Mouse (Mus musculus) small intestine, adult 2 months (tissue): ENCODE measurements around the gene Akap1. TPM values are rescaled to one million over a fixed set of nuclear protein-coding genes. Genes with fewer than 3 reads are reported as not detected.
A peak's percentile ranks its signal among the peaks of the same experiment; 100 is the strongest.
"Not testable (repeated sequence)": the region's sequence is repeated elsewhere in the genome, so short reads cannot be mapped to it uniquely, and the experiment has no call there.

ENCODE experiments used
- H3K27ac ChIP-seq: fragments of 200-500 bp; 2 replicates; pipeline ENCODE4 v1.5.1; 2012; ENCODE audit warnings: low read depth, low read length, control low read depth, inconsistent platforms; ENCODE audit not compliant: insufficient read depth
- H3K27me3 ChIP-seq: fragments of 200-500 bp; 2 replicates; pipeline ENCODE4 v1.6.1; 2012; ENCODE audit warnings: mild to moderate bottlenecking, moderate library complexity, low read length, inconsistent platforms; ENCODE audit not compliant: control insufficient read depth, insufficient read depth
- H3K36me3 ChIP-seq: fragments of 200-500 bp; 2 replicates; pipeline ENCODE4 v1.6.1; 2012; ENCODE audit warnings: mild to moderate bottlenecking, low read length, control low read depth, inconsistent platforms; ENCODE audit not compliant: control insufficient read depth, insufficient read depth
- H3K4me1 ChIP-seq: fragments of 200-500 bp; 2 replicates; pipeline ENCODE4 v1.6.1; 2012; ENCODE audit warnings: low read length, inconsistent platforms, mixed read lengths; ENCODE audit not compliant: control insufficient read depth, insufficient read depth, insufficient read length
- H3K4me3 ChIP-seq: fragments of 200-500 bp; 2 replicates; pipeline ENCODE4 v1.5.1; 2012; ENCODE audit warnings: low read depth, mild to moderate bottlenecking, control low read depth, inconsistent platforms, low read length, moderate library complexity
- CTCF ChIP-seq: fragments of 200-500 bp; IDR thresholded peaks from 2 replicates; pipeline ENCODE4 v1.5.1; 2012; ENCODE audit warnings: low read depth, mild to moderate bottlenecking, control low read depth, inconsistent platforms, low read length, moderate library complexity, mixed read lengths; ENCODE audit not compliant: insufficient replicate concordance, insufficient read length; ENCODE audit errors: extremely low read depth
- POLR2A ChIP-seq: fragments of 200-500 bp; IDR thresholded peaks from 2 replicates; pipeline ENCODE4 v1.6.1; 2012; ENCODE audit warnings: low read depth, mild to moderate bottlenecking, control low read depth, inconsistent platforms, low read length, moderate library complexity
- WGBS: fragments of 180-500 bp; shearing (Covaris S2); methylation state at CpG from one replicate; pipeline ENCODE4 v1.1.7; 2018; 5-methylcytosine and 5-hydroxymethylcytosine counted together
- polyA plus RNA-seq: library from polyadenylated mRNA; depleted of rRNA; stranded (reverse); fragments of >200 nt; gene quantifications from 2 replicates; pipeline ENCODE4 v1.2.3, GENCODE M21; 2012

The Akap1 gene
- polyA plus RNA-seq, 1 experiment = 23.9 TPM

DNA sequence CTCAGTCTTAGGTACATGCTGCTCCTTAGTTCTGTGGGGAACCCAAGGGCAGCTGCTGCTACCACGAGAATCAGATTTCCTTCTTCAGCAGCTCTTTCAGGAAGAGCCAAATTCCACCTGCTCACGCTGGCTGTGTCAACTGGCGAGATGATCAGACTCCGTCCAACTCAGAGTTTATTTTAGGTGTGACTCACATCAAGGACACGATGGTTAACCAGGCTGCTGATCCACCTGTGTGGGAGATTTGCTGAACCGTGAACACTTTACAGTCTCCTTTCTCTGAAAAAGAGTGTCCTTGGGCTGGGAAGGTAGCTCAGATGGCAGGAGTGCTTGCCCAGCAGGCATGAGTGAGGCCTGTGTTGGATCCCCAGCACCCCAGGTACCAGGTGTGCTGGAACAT lies 38.4 kb upstream of the Akap1 start:
- WGBS = 34% methylated on average over 6 of the region's 6 CpGs
- Histone ChIP-seq H3K27me3 (no peaks in the 10 kb centered on the region), H3K36me3 (no peaks in the 10 kb centered on the region), H3K27ac (no peak overlapping the region), H3K4me1 (peaks cover 12% of the 10 kb centered on the region; the same call in 1 of the 2 replicates), H3K4me3 (no peak overlapping the region)
- no peak for TF ChIP-seq POLR2A
- no peak for TF ChIP-seq CTCF

DNA sequence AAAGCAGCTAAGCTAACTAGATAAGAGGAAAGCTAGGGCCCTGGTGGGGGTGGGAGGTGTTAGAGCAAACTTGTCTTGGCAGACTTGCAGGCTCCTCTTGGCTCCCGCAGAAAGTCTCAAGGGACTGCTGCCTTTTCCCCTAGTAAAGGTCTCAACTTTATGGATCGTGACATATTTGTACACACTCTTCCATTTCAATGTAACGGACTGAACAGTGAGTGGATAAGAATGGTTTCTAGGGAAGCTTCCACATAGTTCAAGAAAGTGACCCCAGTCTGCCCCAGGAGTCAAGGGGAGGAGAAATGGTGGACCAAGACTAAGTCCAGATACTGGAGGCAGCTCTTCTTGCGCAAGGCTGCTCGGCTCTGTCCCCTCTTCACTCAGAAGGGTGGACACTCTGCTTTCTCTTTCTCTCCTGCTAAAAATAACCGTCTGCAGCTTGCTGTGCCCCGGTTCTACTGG lies 37.0 kb upstream of the Akap1 start:
- Histone ChIP-seq H3K4me1 (peaks cover 13% of the 10 kb centered on the region; the same call in 1 of the 2 replicates), H3K36me3 (no peaks in the 10 kb centered on the region), H3K4me3 (no peak overlapping the region), H3K27ac (peak overlapping the region; percentile 2; the same call in 1 of the 2 replicates), H3K27me3 (no peaks in the 10 kb centered on the region)
- WGBS = 69% methylated on average over 7 of the region's 7 CpGs
- TF ChIP-seq CTCF = no peak
- TF ChIP-seq POLR2A = no peak

DNA sequence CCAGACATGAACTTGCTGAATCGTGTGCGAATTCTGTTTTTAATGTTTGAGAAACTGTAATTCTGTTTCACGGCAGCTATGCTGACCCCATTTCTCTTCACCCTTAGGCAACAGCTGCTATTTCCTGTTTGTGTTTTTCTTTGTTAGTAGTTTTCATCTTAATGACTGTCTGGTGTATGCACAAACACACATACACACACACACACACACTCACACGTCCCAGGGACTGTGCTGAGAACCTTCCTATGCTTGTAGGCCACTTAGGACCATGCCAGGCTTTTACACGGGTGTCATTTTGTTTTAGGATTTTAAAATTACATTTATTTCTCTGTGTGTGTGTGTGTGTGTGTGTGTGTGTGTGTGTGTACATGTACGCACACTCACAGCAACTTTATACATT lies 35.2 kb upstream of the Akap1 start:
- peaks cover 13% of the 10 kb centered on the region; the same call in 1 of the 2 replicates for H3K4me1 ChIP-seq
- 88% methylated on average over 6 of the region's 6 CpGs for WGBS
- TF ChIP-seq CTCF = no peak
- no peak for TF ChIP-seq POLR2A
- no peaks in the 10 kb centered on the region for H3K27me3 ChIP-seq
- H3K36me3 ChIP-seq = no peaks in the 10 kb centered on the region
- H3K4me3 ChIP-seq = no peak overlapping the region
- H3K27ac ChIP-seq = no peak overlapping the region

DNA sequence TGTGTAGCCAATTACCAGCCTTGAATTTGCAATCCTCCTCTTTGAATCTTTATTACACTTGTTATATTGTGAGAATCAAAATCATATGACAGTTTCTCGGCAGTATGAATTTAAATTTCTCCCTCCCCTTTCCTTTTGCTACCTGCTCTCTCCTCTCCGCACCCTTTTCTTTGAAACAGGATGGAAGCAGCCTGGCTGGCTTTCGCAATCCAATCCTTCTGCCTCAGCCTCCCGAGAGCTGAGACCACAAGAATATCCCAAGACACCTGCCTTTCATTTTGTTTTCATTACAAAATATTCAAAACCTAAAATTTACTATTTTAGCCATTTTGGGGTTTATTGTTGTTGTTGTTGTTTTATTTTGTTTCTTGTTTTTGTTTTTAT lies 34.0 kb upstream of the Akap1 start:
- no peak overlapping the region for H3K27ac ChIP-seq
- H3K4me1 ChIP-seq = peaks cover 8% of the 10 kb centered on the region; the same call in 1 of the 2 replicates
- no peak overlapping the region for H3K4me3 ChIP-seq
- no peaks in the 10 kb centered on the region for H3K36me3 ChIP-seq
- H3K27me3 ChIP-seq = no peaks in the 10 kb centered on the region
- no peak for TF ChIP-seq CTCF
- no peak for TF ChIP-seq POLR2A
- WGBS = 79% methylated on average over 4 of the region's 4 CpGs

DNA sequence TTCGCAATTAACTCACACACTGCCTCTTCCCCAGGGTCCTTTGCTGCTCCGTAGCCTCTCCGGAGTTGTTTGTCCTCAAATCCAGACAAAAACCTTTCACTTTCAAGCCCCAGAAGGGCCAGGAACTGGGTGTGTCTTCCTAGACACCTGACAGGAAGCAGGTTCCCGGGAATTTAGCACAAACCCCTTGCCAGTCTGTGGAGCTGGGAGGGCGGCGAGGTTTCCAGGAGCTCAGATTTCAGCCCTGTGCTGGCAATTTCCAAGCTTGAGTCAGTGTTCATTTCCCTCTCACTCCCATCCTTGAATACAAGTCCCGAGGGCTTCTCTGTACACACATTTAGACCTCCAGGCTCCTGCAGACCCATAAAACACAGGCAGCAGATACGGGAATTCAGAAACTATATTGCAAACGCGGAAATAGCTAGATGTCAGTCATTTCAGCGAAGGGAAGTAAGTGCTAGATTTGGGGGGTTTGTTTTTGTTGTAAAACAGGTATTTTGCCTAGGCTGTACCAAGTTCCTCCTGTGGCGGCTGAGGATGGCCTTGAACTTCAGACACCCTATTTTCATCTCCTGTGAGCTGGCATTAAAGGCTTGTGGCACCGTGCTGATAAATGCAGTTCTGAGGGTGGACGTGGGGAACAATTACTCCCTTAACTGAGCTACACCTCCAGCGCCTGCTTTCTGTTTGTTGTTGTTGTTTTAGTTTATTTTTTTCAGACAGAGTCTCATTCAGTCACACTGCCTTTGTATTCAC lies 33.4 kb upstream of the Akap1 start:
- Histone ChIP-seq H3K36me3 (no peaks in the 10 kb centered on the region), H3K4me3 (peak overlapping the region; percentile 57), H3K27me3 (no peaks in the 10 kb centered on the region), H3K27ac (peak overlapping the region; percentile 79), H3K4me1 (peaks cover 5% of the 10 kb centered on the region; the same call in 1 of the 2 replicates)
- TF ChIP-seq POLR2A (peak; percentile 24; the same call in 1 of the 2 replicates), CTCF (no peak)
- WGBS = 28% methylated on average over 15 of the region's 15 CpGs

DNA sequence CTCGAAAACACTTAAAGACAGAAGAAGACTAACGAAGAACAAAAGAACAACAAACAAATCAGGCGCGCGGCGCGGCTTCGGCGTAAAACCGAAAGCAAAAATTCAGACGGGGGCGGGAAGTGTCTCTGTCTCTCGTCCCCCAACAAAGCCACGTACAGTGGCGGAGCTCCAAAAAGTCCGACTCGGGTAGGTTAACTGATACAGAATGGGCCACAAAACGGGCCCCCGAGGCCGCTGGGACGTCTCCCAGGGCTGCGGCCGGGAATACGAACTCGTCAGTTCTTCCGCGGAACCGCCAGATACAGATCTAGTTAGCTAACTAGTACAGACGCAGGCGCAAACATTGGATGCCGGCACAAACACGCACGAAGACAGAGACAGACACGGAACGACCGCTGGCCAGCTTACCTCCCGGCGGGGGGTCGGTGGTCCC lies 31.4 kb upstream of the Akap1 start:
- 51% methylated on average over 31 of the region's 39 CpGs for WGBS
- H3K27me3 ChIP-seq, H3K27ac ChIP-seq, H3K36me3 ChIP-seq, H3K4me1 ChIP-seq: not testable (repeated sequence)
- peak overlapping the region; percentile 64 for H3K4me3 ChIP-seq

DNA sequence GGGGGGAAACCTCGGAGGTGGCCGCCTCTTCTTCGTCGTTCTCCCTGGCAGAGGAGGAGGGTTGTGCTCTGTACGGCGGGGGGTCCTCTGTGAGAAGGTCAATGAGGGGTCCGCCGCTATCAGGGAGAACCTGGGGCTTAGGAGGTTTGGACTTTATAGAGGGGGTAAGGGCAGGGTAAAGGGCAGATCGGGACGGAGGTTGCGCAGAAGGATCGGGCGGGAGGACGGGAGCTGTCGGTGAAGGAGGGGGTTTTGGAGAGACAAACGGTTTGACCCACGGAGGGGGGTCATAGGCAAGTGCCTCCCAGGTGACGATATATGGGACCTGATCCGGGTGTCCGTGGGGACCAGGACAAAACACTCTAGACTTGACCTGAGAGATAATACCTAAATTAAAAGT lies 30.8 kb upstream of the Akap1 start:
- peak overlapping the region; percentile 32 for H3K4me3 ChIP-seq
- not testable (repeated sequence) for H3K4me1 ChIP-seq, H3K27ac ChIP-seq, H3K27me3 ChIP-seq, H3K36me3 ChIP-seq
- WGBS = 57% methylated on average over 15 of the region's 20 CpGs

DNA sequence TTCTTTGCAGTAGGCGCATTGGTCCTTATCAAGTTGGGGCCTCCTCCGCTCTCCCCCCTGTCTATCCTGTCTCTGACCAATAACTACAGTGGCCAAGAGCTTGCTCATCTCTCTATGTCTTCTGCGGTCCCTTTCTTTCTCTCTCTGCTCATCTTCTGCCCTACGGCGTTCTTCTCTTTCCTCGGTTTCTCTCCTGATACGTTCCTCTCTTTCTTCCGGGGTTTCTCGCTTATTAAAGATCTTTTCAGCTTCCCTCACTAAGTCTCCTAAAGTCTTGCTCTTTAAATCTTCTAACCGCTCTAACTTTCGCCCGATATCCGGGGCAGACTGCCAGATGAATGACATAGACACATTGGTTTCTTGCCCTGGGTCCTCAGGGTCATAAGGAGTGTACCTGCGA lies 29.9 kb upstream of the Akap1 start:
- not testable (repeated sequence) for H3K27me3 ChIP-seq, H3K4me3 ChIP-seq, H3K36me3 ChIP-seq, H3K27ac ChIP-seq, H3K4me1 ChIP-seq
- 89% methylated on average over 12 of the region's 14 CpGs for WGBS

DNA sequence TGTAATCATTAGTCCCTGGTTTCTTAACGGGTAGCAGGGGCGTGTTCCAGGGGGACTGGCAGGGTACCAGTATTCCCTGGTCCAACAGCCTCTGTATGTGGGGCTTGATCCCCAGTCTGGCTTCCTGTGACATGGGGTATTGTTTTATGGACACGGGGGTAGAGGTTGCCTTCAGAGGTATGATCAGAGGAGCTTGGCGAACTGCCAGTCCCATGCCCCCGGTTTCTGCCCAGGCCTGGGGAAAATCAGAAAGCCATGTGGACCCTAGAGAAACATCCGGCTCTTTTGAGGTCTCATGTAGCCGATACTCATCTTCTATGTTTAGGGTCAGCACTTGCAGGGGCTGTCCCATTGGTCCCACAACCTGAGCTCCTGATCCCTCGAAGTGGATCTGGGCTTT lies 29.1 kb upstream of the Akap1 start:
- not testable (repeated sequence) for H3K27ac ChIP-seq, H3K4me1 ChIP-seq, H3K27me3 ChIP-seq, H3K4me3 ChIP-seq, H3K36me3 ChIP-seq
- WGBS = 89% methylated on average over 3 of the region's 8 CpGs

DNA sequence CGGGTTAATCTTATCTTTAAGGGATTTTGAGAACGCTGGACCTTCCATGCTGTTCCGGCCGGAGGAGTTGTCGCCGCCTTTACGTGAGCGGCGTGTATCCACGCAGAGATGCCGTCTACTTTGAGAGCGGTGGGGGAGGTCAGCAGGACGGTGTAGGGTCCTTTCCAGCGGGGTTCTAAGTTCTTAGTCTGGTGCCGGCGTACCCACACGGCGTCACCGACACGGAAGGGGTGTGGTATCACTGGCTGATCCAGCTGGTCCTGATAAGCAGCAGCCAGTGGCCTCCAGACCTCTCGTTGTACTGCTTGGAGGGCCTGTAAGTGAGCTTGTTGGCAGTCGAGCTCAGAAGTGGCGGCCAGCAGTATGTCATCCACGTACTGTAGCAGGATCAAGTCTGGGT lies 28.4 kb upstream of the Akap1 start:
- not testable (repeated sequence) for H3K27me3 ChIP-seq, H3K4me1 ChIP-seq, H3K4me3 ChIP-seq, H3K36me3 ChIP-seq, H3K27ac ChIP-seq
- WGBS = 94% methylated on average over 23 of the region's 24 CpGs
